Mouse (Mus musculus): ENCODE measurements around the gene Cntnap2. TPM values are rescaled to one million over a fixed set of nuclear protein-coding genes. Genes with fewer than 3 reads are reported as not detected.

The Cntnap2 gene
- polyA plus RNA-seq, 1 experiment from 2014 or later = 48.2 TPM

- H3K27ac ChIP-seq (ENCODE audit: low read depth, low read length) = no peak overlapping the region
- no peaks in the 10 kb centered on the region for H3K36me3 ChIP-seq (ENCODE audit: control insufficient read depth, insufficient read depth, low read length)
- ATAC-seq = no peak
- no peak overlapping the region for H3K9ac ChIP-seq (ENCODE audit: low read depth, low read length)
- no peak overlapping the region for H3K4me2 ChIP-seq (ENCODE audit: low read length)
- 27% methylated on average over 1 of the region's 1 CpGs for WGBS
- H3K4me1 ChIP-seq (ENCODE audit: control insufficient read depth, insufficient read depth, low read depth, low read length) = no peaks in the 10 kb centered on the region
- no peaks in the 10 kb centered on the region for H3K9me3 ChIP-seq (ENCODE audit: control insufficient read depth, low read length)
- H3K27me3 ChIP-seq (replicated peaks; ENCODE audit: control insufficient read depth, insufficient read depth, low read length) = no peaks in the 10 kb centered on the region
- H3K4me3 ChIP-seq (ENCODE audit: low read length) = no peak overlapping the region
These were observed 155.2 kb downstream of the Cntnap2 start for GRCm38 (mm10) chr6:45214330-45214729.

- WGBS = 93% methylated on average over 1 of the region's 1 CpGs
- Histone ChIP-seq H3K4me2 (ENCODE audit: low read length) (no peak overlapping the region), H3K9me3 (ENCODE audit: control insufficient read depth, low read length) (no peaks in the 10 kb centered on the region), H3K9ac (ENCODE audit: low read depth, low read length) (no peak overlapping the region), H3K27ac (ENCODE audit: low read depth, low read length) (no peak overlapping the region), H3K4me3 (ENCODE audit: low read length) (no peak overlapping the region), H3K4me1 (ENCODE audit: control insufficient read depth, insufficient read depth, low read depth, low read length) (no peaks in the 10 kb centered on the region), H3K27me3 (replicated peaks; ENCODE audit: control insufficient read depth, insufficient read depth, low read length) (no peaks in the 10 kb centered on the region), H3K36me3 (ENCODE audit: control insufficient read depth, insufficient read depth, low read length) (no peaks in the 10 kb centered on the region)
- no peak for ATAC-seq
These were observed 169.8 kb downstream of the Cntnap2 start for GRCm38 (mm10) chr6:45229002-45229401.

DNA sequence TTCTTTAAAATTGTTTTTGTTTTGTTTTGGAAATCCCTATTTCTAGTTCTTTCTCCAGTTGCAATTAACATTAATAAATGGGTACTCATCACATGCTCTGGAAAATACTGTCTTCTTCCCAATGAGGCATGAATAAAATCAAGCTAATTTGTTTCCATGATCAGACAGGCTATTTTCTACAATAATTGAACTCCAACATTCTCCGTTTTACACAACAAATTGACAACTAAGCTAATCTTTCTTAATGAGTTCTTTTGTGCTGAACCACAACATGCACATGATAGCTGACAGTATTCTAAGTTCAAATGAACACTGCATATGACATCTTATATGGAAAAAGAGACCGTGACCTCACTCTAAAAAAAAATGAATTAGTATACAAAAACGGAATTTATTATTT lies 173.4 kb downstream of the Cntnap2 start:
- Histone ChIP-seq H3K27ac (ENCODE audit: low read depth, low read length) (no peak overlapping the region), H3K9me3 (ENCODE audit: control insufficient read depth, low read length) (no peaks in the 10 kb centered on the region), H3K27me3 (replicated peaks; ENCODE audit: control insufficient read depth, insufficient read depth, low read length) (no peaks in the 10 kb centered on the region), H3K4me3 (ENCODE audit: low read length) (no peak overlapping the region), H3K4me2 (ENCODE audit: low read length) (no peak overlapping the region), H3K9ac (ENCODE audit: low read depth, low read length) (no peak overlapping the region), H3K4me1 (ENCODE audit: control insufficient read depth, insufficient read depth, low read depth, low read length) (no peaks in the 10 kb centered on the region), H3K36me3 (ENCODE audit: control insufficient read depth, insufficient read depth, low read length) (no peaks in the 10 kb centered on the region)
- 71% methylated on average over 3 of the region's 3 CpGs for WGBS
- ATAC-seq = no peak

GRCm38 (mm10) chr6:45236531-45236930 lies 177.4 kb downstream of the Cntnap2 start:
- Histone ChIP-seq H3K4me1 (ENCODE audit: control insufficient read depth, insufficient read depth, low read depth, low read length) (no peaks in the 10 kb centered on the region), H3K9ac (ENCODE audit: low read depth, low read length) (no peak overlapping the region), H3K4me3 (ENCODE audit: low read length) (no peak overlapping the region), H3K27ac (ENCODE audit: low read depth, low read length) (no peak overlapping the region), H3K27me3 (replicated peaks; ENCODE audit: control insufficient read depth, insufficient read depth, low read length) (no peaks in the 10 kb centered on the region), H3K9me3 (ENCODE audit: control insufficient read depth, low read length) (no peaks in the 10 kb centered on the region), H3K36me3 (ENCODE audit: control insufficient read depth, insufficient read depth, low read length) (no peaks in the 10 kb centered on the region), H3K4me2 (ENCODE audit: low read length) (no peak overlapping the region)
- no peak for ATAC-seq
- 86% methylated on average over 4 of the region's 4 CpGs for WGBS

GRCm38 (mm10) chr6:45238117-45238516 lies 179.0 kb downstream of the Cntnap2 start:
- Histone ChIP-seq H3K4me2 (ENCODE audit: low read length) (no peak overlapping the region), H3K9ac (ENCODE audit: low read depth, low read length) (no peak overlapping the region), H3K27ac (ENCODE audit: low read depth, low read length) (no peak overlapping the region), H3K9me3 (ENCODE audit: control insufficient read depth, low read length) (no peaks in the 10 kb centered on the region), H3K4me3 (ENCODE audit: low read length) (no peak overlapping the region), H3K4me1 (ENCODE audit: control insufficient read depth, insufficient read depth, low read depth, low read length) (no peaks in the 10 kb centered on the region), H3K27me3 (replicated peaks; ENCODE audit: control insufficient read depth, insufficient read depth, low read length) (no peaks in the 10 kb centered on the region), H3K36me3 (ENCODE audit: control insufficient read depth, insufficient read depth, low read length) (no peaks in the 10 kb centered on the region)
- ATAC-seq = peak; percentile 83

GRCm38 (mm10) chr6:45241218-45241617 lies 182.1 kb downstream of the Cntnap2 start:
- Histone ChIP-seq H3K4me1 (ENCODE audit: control insufficient read depth, insufficient read depth, low read depth, low read length) (no peaks in the 10 kb centered on the region), H3K9me3 (ENCODE audit: control insufficient read depth, low read length) (no peaks in the 10 kb centered on the region), H3K9ac (ENCODE audit: low read depth, low read length) (no peak overlapping the region), H3K4me3 (ENCODE audit: low read length) (no peak overlapping the region), H3K27me3 (replicated peaks; ENCODE audit: control insufficient read depth, insufficient read depth, low read length) (no peaks in the 10 kb centered on the region), H3K4me2 (ENCODE audit: low read length) (no peak overlapping the region), H3K27ac (ENCODE audit: low read depth, low read length) (no peak overlapping the region), H3K36me3 (ENCODE audit: control insufficient read depth, insufficient read depth, low read length) (no peaks in the 10 kb centered on the region)
- 82% methylated on average over 1 of the region's 1 CpGs for WGBS
- no peak for ATAC-seq

- Histone ChIP-seq H3K4me2 (ENCODE audit: low read length) (no peak overlapping the region), H3K4me1 (ENCODE audit: control insufficient read depth, insufficient read depth, low read depth, low read length) (no peaks in the 10 kb centered on the region), H3K9me3 (ENCODE audit: control insufficient read depth, low read length) (no peaks in the 10 kb centered on the region), H3K9ac (ENCODE audit: low read depth, low read length) (no peak overlapping the region), H3K27me3 (replicated peaks; ENCODE audit: control insufficient read depth, insufficient read depth, low read length) (no peaks in the 10 kb centered on the region), H3K4me3 (ENCODE audit: low read length) (no peak overlapping the region), H3K27ac (ENCODE audit: low read depth, low read length) (no peak overlapping the region), H3K36me3 (ENCODE audit: control insufficient read depth, insufficient read depth, low read length) (no peaks in the 10 kb centered on the region)
- 65% methylated on average over 1 of the region's 1 CpGs for WGBS
- no peak for ATAC-seq
These were observed 185.5 kb downstream of the Cntnap2 start for GRCm38 (mm10) chr6:45244680-45245079.

DNA sequence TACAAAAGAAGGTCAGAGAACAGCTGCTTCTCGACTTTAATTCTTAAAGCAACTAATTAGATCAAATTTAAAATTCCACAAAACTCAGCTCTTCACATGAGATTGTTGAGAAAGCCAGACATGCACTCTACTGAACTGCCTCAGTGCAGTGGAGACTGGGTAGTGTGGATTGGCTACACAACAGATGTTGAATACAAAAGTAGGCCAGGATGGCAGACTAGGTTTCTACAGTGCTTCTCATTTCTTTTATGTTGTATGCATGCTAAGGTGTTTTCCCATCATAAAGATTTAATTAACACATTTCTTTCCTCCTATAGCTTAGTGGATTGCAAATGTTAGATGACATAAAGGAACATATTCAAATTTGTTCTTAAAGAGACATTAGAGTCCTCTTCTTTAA lies 198.9 kb downstream of the Cntnap2 start:
- Histone ChIP-seq H3K4me2 (ENCODE audit: low read length) (no peak overlapping the region), H3K27me3 (replicated peaks; ENCODE audit: control insufficient read depth, insufficient read depth, low read length) (no peaks in the 10 kb centered on the region), H3K4me1 (ENCODE audit: control insufficient read depth, insufficient read depth, low read depth, low read length) (no peaks in the 10 kb centered on the region), H3K9ac (ENCODE audit: low read depth, low read length) (no peak overlapping the region), H3K36me3 (ENCODE audit: control insufficient read depth, insufficient read depth, low read length) (no peaks in the 10 kb centered on the region), H3K4me3 (ENCODE audit: low read length) (no peak overlapping the region), H3K27ac (ENCODE audit: low read depth, low read length) (no peak overlapping the region), H3K9me3 (ENCODE audit: control insufficient read depth, low read length) (no peaks in the 10 kb centered on the region)
- 73% methylated on average over 1 of the region's 1 CpGs for WGBS
- ATAC-seq = no peak

DNA sequence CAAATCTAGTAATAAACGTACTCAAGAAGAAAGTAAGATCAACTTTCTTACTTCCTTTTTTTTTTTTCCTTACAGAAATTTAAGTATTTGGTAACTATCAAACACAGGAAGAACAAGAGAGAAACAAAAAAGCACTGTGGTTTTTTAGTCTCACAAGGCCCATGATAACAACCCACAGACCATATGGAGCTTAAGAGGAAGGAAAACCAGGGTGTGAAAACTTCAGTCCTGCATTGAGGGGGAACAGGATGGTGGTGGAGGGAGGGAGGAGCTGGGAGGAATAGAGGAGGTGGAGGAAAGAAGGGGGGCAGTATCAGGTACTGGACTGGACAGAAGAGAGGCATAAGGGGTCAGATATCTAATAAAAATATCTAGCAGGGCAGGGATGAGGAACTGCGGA lies 212.4 kb downstream of the Cntnap2 start:
- Histone ChIP-seq H3K9ac (ENCODE audit: low read depth, low read length) (no peak overlapping the region), H3K4me2 (ENCODE audit: low read length) (no peak overlapping the region), H3K4me3 (ENCODE audit: low read length) (no peak overlapping the region), H3K4me1 (ENCODE audit: control insufficient read depth, insufficient read depth, low read depth, low read length) (no peaks in the 10 kb centered on the region), H3K36me3 (ENCODE audit: control insufficient read depth, insufficient read depth, low read length) (no peaks in the 10 kb centered on the region), H3K27ac (ENCODE audit: low read depth, low read length) (no peak overlapping the region), H3K9me3 (ENCODE audit: control insufficient read depth, low read length) (no peaks in the 10 kb centered on the region), H3K27me3 (replicated peaks; ENCODE audit: control insufficient read depth, insufficient read depth, low read length) (no peaks in the 10 kb centered on the region)
- no peak for ATAC-seq
- WGBS = 90% methylated on average over 2 of the region's 2 CpGs

GRCm38 (mm10) chr6:45273259-45273775 lies 214.2 kb downstream of the Cntnap2 start:
- no peaks in the 10 kb centered on the region for H3K9me3 ChIP-seq (ENCODE audit: control insufficient read depth, low read length)
- 30% methylated on average over 1 of the region's 1 CpGs for WGBS
- no peak for ATAC-seq
- no peak overlapping the region for H3K9ac ChIP-seq (ENCODE audit: low read depth, low read length)
- H3K27me3 ChIP-seq (replicated peaks; ENCODE audit: control insufficient read depth, insufficient read depth, low read length) = no peaks in the 10 kb centered on the region
- H3K4me2 ChIP-seq (ENCODE audit: low read length) = no peak overlapping the region
- no peak overlapping the region for H3K27ac ChIP-seq (ENCODE audit: low read depth, low read length)
- no peaks in the 10 kb centered on the region for H3K4me1 ChIP-seq (ENCODE audit: control insufficient read depth, insufficient read depth, low read depth, low read length)
- no peak overlapping the region for H3K4me3 ChIP-seq (ENCODE audit: low read length)
- no peaks in the 10 kb centered on the region for H3K36me3 ChIP-seq (ENCODE audit: control insufficient read depth, insufficient read depth, low read length)

All from hindbrain, embryonic 16.5 days (tissue).